Mouse (Mus musculus) lung, adult 2 months (tissue): ENCODE measurements around the gene Snx10.

ENCODE experiments used
- CTCF ChIP-seq: fragments of 200-500 bp; IDR thresholded peaks from 2 replicates; pipeline ENCODE4 v1.5.1; 2011; ENCODE audit warnings: mild to moderate bottlenecking, low read length, control low read depth; ENCODE audit not compliant: insufficient read depth
- POLR2A ChIP-seq: fragments of 200-500 bp; IDR thresholded peaks from 2 replicates; pipeline ENCODE4 v1.6.1; 2011; ENCODE audit warnings: low read depth, mild to moderate bottlenecking, control low read depth, low read length, borderline replicate concordance; ENCODE audit errors: extremely low read depth

- TF ChIP-seq CTCF: no peak
- TF ChIP-seq POLR2A: no peak
Observed at GRCm38 (mm10) chr6:51591264-51591663, 67.6 kb downstream of the Snx10 start.
